Mouse (Mus musculus) intestine, embryonic 15.5 days (tissue): ENCODE measurements around the gene Dleu7. TPM values are rescaled to one million over a fixed set of nuclear protein-coding genes. Genes with fewer than 3 reads are reported as not detected.

ENCODE experiments used
- ATAC-seq: fragments of 200-750 bp; cut with Nextera tagmentation; 2 replicates; pipeline ENCODE4 v1.8.0; 2017; ENCODE audit warnings: moderate TSS enrichment, moderate library complexity
- H3K27ac ChIP-seq: fragments of 300-500 bp; sonication (generic); 2 replicates; pipeline ENCODE4 v1.5.1; 2015; ENCODE audit warnings: mild to moderate bottlenecking, inconsistent platforms
- H3K27me3 ChIP-seq: fragments of 300-500 bp; sonication (generic); replicated peaks from 2 replicates; pipeline ENCODE4 v1.6.1; 2015; ENCODE audit warnings: inconsistent platforms
- H3K36me3 ChIP-seq: fragments of 300-500 bp; sonication (generic); 2 replicates; pipeline ENCODE4 v1.6.1; 2015; ENCODE audit warnings: inconsistent platforms
- H3K4me1 ChIP-seq: fragments of 300-500 bp; sonication (generic); replicated peaks from 2 replicates; pipeline ENCODE4 v1.6.1; 2015; ENCODE audit warnings: inconsistent platforms
- H3K4me2 ChIP-seq: fragments of 300-500 bp; sonication (generic); replicated peaks from 2 replicates; pipeline ENCODE4 v1.6.1; 2015; ENCODE audit warnings: mild to moderate bottlenecking, inconsistent platforms
- H3K4me3 ChIP-seq: fragments of 300-500 bp; sonication (generic); replicated peaks from 2 replicates; pipeline ENCODE4 v1.5.1; 2015; ENCODE audit warnings: inconsistent platforms
- H3K9ac ChIP-seq: fragments of 300-500 bp; sonication (generic); 2 replicates; pipeline ENCODE4 v1.6.1; 2015; ENCODE audit warnings: inconsistent platforms
- H3K9me3 ChIP-seq: fragments of 300-500 bp; sonication (generic); 2 replicates; pipeline ENCODE4 v1.6.1; 2016; ENCODE audit warnings: inconsistent platforms
- WGBS: fragments of 180-500 bp; shearing (Covaris S2); methylation state at CpG from one replicate; pipeline ENCODE4 v1.1.7; 2015; 5-methylcytosine and 5-hydroxymethylcytosine counted together
- polyA plus RNA-seq: library from polyadenylated mRNA; unstranded; fragments of >200 nt; fragmentation: Nextera tagmentation; extraction: Ambion mirVana; gene quantifications from 2 replicates; pipeline ENCODE4 v1.2.1, GENCODE M21; 2015

The Dleu7 gene
- polyA plus RNA-seq, 1 experiment from 2014 or later = 0.75 TPM

DNA sequence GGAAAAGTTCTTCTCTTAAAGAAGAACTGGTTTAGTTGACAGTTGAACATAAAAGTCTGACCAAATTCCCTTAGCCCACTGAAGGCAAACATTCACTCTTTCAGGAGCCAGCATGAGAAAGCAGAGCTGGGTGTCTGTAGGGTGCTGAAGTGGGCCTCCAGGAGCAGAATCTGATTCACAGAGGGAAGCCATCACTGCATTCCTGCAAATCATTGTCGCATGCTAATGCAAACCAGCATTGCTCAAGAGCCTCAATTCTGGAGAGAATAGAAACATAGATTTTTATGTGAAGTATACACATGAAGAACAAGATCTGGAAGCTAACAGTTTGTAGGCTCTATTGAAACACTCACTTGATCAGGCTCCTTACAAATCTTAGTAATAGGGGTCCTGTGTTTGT lies 57.6 kb downstream of the Dleu7 start:
- no peak for ATAC-seq
- Histone ChIP-seq H3K27me3 (no peaks in the 10 kb centered on the region), H3K4me3 (no peak overlapping the region), H3K36me3 (no peaks in the 10 kb centered on the region), H3K27ac (no peak overlapping the region), H3K9ac (no peak overlapping the region), H3K9me3 (no peaks in the 10 kb centered on the region), H3K4me2 (no peak overlapping the region), H3K4me1 (no peaks in the 10 kb centered on the region)
- WGBS = 63% methylated on average over 1 of the region's 1 CpGs

DNA sequence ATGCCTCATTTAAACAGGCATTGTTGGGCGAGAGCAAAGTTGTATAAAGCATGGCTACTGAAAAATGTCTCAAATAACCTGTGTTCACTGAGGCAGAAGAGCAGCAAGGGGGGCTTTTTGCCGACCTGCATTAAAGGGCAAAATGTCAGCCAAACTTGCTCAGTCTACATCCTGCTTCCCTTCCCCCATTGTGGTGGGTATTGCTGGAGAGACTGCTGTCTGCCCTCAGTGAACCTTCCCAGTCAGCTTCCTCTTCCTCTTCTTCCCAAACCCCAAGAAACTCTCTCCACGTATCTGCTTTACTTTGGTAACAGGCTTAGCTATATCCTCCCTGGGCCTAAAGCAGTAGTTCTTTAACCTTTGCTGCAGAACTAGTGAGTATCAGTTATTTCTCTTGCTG lies 61.9 kb downstream of the Dleu7 start:
- H3K4me2 ChIP-seq = no peak overlapping the region
- no peak overlapping the region for H3K4me3 ChIP-seq
- H3K36me3 ChIP-seq = no peaks in the 10 kb centered on the region
- no peaks in the 10 kb centered on the region for H3K27me3 ChIP-seq
- ATAC-seq = no peak
- H3K27ac ChIP-seq = no peak overlapping the region
- H3K9me3 ChIP-seq = no peaks in the 10 kb centered on the region
- no peaks in the 10 kb centered on the region for H3K4me1 ChIP-seq
- 64% methylated on average over 3 of the region's 3 CpGs for WGBS
- no peak overlapping the region for H3K9ac ChIP-seq

DNA sequence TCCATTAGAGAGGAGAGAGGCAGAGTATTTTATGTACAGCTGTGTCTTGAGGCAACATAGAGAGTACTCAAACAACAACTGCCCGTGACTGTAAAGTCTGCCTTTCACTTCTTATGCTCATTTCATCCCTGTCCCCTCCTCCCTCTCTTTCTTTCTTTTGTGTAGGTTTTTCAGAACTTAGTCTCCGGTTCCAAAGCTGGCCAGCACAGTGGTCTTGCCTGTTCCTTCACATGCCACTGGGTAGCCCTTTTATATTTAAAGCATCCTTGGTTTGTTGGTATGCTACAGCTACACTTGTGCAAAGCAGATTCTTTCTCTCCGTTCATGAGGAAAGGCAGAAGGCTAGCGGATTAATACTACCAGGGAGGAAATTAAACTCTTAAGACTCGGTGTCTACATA lies 65.7 kb downstream of the Dleu7 start:
- no peak overlapping the region for H3K4me3 ChIP-seq
- no peak overlapping the region for H3K4me2 ChIP-seq
- no peak overlapping the region for H3K27ac ChIP-seq
- ATAC-seq = no peak
- WGBS = 84% methylated on average over 5 of the region's 5 CpGs
- no peaks in the 10 kb centered on the region for H3K4me1 ChIP-seq
- no peaks in the 10 kb centered on the region for H3K9me3 ChIP-seq
- no peaks in the 10 kb centered on the region for H3K36me3 ChIP-seq
- no peak overlapping the region for H3K9ac ChIP-seq
- H3K27me3 ChIP-seq = no peaks in the 10 kb centered on the region

DNA sequence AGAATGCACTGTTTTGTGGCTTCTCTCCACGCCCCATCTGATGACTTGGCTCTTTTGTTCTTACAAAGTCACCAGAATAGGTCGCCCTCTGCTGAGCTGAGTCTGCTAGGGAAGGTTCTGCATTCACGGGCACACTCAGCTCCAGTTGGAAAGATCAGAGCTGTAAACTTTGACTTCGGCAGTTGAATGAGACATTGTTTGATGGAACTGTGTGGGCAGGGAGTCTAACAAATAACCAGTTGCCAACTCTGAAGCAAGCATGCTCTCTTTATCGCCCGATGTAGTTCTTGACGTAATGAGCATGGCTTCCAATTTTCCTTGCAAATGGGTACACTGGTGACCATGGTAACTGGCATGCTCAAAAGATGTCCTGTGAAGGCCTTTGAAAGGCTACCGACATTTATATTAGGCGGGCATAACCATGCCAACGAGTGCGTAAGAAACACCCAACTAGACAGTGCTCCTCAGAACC lies 66.2 kb downstream of the Dleu7 start:
- H3K9me3 ChIP-seq = no peaks in the 10 kb centered on the region
- ATAC-seq = no peak
- H3K36me3 ChIP-seq = no peaks in the 10 kb centered on the region
- H3K4me1 ChIP-seq = no peaks in the 10 kb centered on the region
- H3K27me3 ChIP-seq = no peaks in the 10 kb centered on the region
- 78% methylated on average over 11 of the region's 11 CpGs for WGBS
- no peak overlapping the region for H3K27ac ChIP-seq
- no peak overlapping the region for H3K4me2 ChIP-seq
- no peak overlapping the region for H3K4me3 ChIP-seq
- no peak overlapping the region for H3K9ac ChIP-seq

Other genes starting within 250 kb of the Dleu7 start
- gene Rnaseh2b, start 458 bp downstream of the Dleu7 start, polyA plus RNA-seq = 48.1 and 63.4 TPM in 2 replicates
- not detected in 2 replicates for gene Gucy1b2, start 163.2 kb upstream of the Dleu7 start, polyA plus RNA-seq